12 mouse cellular contexts compared by ENCODE assay signal in the genomic region with DNA sequence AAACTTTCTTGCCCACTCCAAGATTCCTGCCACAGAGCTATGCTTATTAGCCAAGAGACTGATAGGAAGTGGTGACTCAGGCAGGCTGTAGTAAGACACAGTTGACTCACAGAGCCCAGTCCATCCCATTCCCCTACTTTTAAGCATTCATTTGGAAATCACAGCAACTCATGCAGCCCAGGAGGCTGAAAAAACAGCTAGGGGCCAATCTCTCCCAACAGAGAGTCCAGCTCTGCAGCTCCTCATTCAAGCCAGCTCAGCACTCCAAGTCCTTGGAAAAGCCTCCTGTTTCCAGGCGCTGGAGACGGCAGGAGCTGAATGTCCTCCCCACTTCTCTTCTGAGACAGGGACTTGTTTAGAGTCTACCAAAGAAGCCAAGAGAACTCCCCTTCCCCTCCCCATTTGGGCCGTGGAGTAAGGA. TPM values are rescaled to one million over a fixed set of nuclear protein-coding genes. Genes with fewer than 3 reads are reported as not detected.
A peak's percentile ranks its signal among the peaks of the same experiment; 100 is the strongest.
DNase-seq lines count a peak whose midpoint lies in the region; ATAC-seq lines count a peak whose summit lies in the region.
"Had no signal": no experiment of that assay in that cellular context is flagged by ENCODE, and none has a peak within 500 bp of the region (broad histone marks: within the 10 kb centered on the region; RNA-seq: fewer than 3 reads in every experiment).

No protein-coding gene starts in this region.

- ATAC-seq in lung, embryonic 15.5 days (ENCODE audit: borderline replicate concordance, extremely low read depth, low FRiP score, low TSS enrichment), result no peak
- no peak for ATAC-seq in intestine, embryonic 16.5 days
- ATAC-seq in stomach, embryonic 14.5 days (ENCODE audit: insufficient number of reproducible peaks, insufficient read depth, low FRiP score, low read depth), result no peak
- no peak for ATAC-seq in erythroid progenitor cell, adult 5-6 weeks (replicated peaks; ENCODE audit: low FRiP score, poor library complexity, severe bottlenecking)

- H3K9me3 ChIP-seq in lung, embryonic 15.5 days, result no peaks in the 10 kb centered on the region
- no peaks in the 10 kb centered on the region for H3K9me3 ChIP-seq in intestine, embryonic 16.5 days (ENCODE audit: control insufficient read depth, low read length)
- no peaks in the 10 kb centered on the region for H3K9me3 ChIP-seq in stomach, embryonic 14.5 days (ENCODE audit: control insufficient read depth, low read depth, low read length)
- H3K9me3 ChIP-seq: hindbrain, embryonic 13.5 days had no signal

- peaks cover 89% of the 10 kb centered on the region for H3K4me1 ChIP-seq in lung, embryonic 15.5 days
- peaks cover 45% of the 10 kb centered on the region for H3K4me1 ChIP-seq in intestine, embryonic 16.5 days (ENCODE audit: control insufficient read depth, insufficient read depth, low read length)
- peaks cover 62% of the 10 kb centered on the region for H3K4me1 ChIP-seq in stomach, embryonic 14.5 days (ENCODE audit: control insufficient read depth, insufficient read depth, low read length)

- H3K4me3 ChIP-seq in lung, embryonic 15.5 days, result no peak overlapping the region
- H3K4me3 ChIP-seq in intestine, embryonic 16.5 days (ENCODE audit: low read length), result peak overlapping the region; percentile 30
- H3K4me3 ChIP-seq in stomach, embryonic 14.5 days (ENCODE audit: low read depth, low read length), result no peak overlapping the region
- H3K4me3 ChIP-seq: hindbrain, embryonic 13.5 days had no signal

- intact Hi-C loops in gastrocnemius, postnatal 36 days (cut with DNase I), result no loop called here

- H3K27ac ChIP-seq in lung, embryonic 15.5 days, result no peak overlapping the region; the same call in 1 of the 2 replicates
- H3K27ac ChIP-seq in intestine, embryonic 16.5 days (ENCODE audit: low read length), result peak overlapping the region; percentile 95
- H3K27ac ChIP-seq in stomach, embryonic 14.5 days (ENCODE audit: low read length), result peak overlapping the region; percentile 3; the same call in 1 of the 2 replicates
- H3K27ac ChIP-seq: hindbrain, embryonic 13.5 days had no signal

- peak; percentile 43 for DNase-seq in gastrocnemius, postnatal 25 days
- DNase-seq in gastrocnemius, postnatal 36 days, result no peak
- DNase-seq in lung, postnatal 36 days, result no peak
- no peak for DNase-seq in cerebellum, adult 8-10 months

- H3K9ac ChIP-seq in lung, embryonic 15.5 days, result no peak overlapping the region
- peak overlapping the region; percentile 39 for H3K9ac ChIP-seq in intestine, embryonic 16.5 days (ENCODE audit: low read depth, low read length)
- no peak overlapping the region for H3K9ac ChIP-seq in stomach, embryonic 14.5 days (replicated peaks; ENCODE audit: low read depth, low read length)
- H3K9ac ChIP-seq: hindbrain, embryonic 13.5 days had no signal

- 37% methylated on average over 3 of the region's 3 CpGs for WGBS in lung, embryonic 15.5 days
- 45% methylated on average over 3 of the region's 3 CpGs for WGBS in intestine, embryonic 16.5 days
- 50% methylated on average over 3 of the region's 3 CpGs for WGBS in stomach, embryonic 14.5 days

- H3K4me2 ChIP-seq in lung, embryonic 15.5 days, result peak overlapping the region; percentile 84
- peak overlapping the region; percentile 84 for H3K4me2 ChIP-seq in intestine, embryonic 16.5 days (ENCODE audit: low read depth, low read length)
- H3K4me2 ChIP-seq in stomach, embryonic 14.5 days (replicated peaks; ENCODE audit: low read depth, low read length), result no peak overlapping the region; the same call in 1 of the 2 replicates
- H3K4me2 ChIP-seq: hindbrain, embryonic 13.5 days had no signal

- no peaks in the 10 kb centered on the region for H3K36me3 ChIP-seq in lung, embryonic 15.5 days
- no peaks in the 10 kb centered on the region for H3K36me3 ChIP-seq in intestine, embryonic 16.5 days (ENCODE audit: control insufficient read depth, insufficient read depth, low read length)
- H3K36me3 ChIP-seq in stomach, embryonic 14.5 days (ENCODE audit: control insufficient read depth, insufficient read depth, low read length), result no peaks in the 10 kb centered on the region
- H3K36me3 ChIP-seq: hindbrain, embryonic 13.5 days had no signal

- H3K27me3 ChIP-seq in lung, embryonic 15.5 days, result no peaks in the 10 kb centered on the region
- H3K27me3 ChIP-seq in intestine, embryonic 16.5 days (replicated peaks; ENCODE audit: control insufficient read depth, insufficient read depth, low read length), result no peaks in the 10 kb centered on the region
- H3K27me3 ChIP-seq in stomach, embryonic 14.5 days (ENCODE audit: control insufficient read depth, insufficient read depth, low read length), result no peaks in the 10 kb centered on the region

RNA-seq across cellular contexts. Expression of gene Sdc4, which starts 4.7 kb away (rescaled TPM):
- 10 to 100 TPM; 28.0 to 62.1 TPM for total RNA-seq in gastrocnemius, postnatal 25 days (2021)
- 10 to 100 TPM; 36.5 to 50.3 TPM for total RNA-seq in gastrocnemius, postnatal 36 days (2021)
- polyA plus RNA-seq in lung, embryonic 15.5 days (2015; fragmentation: Nextera tagmentation; extraction: Ambion mirVana), result 161 and 178 TPM in 2 replicates
- 130 and 138 TPM in 2 replicates for polyA plus RNA-seq in intestine, embryonic 16.5 days (2015; fragmentation: Nextera tagmentation; extraction: Ambion mirVana)
- 104 and 120 TPM in 2 replicates for polyA plus RNA-seq in stomach, embryonic 14.5 days (2014; fragmentation: Nextera tagmentation; extraction: Ambion mirVana)
- total RNA-seq in erythroid progenitor cell, adult 5-6 weeks (2015; ENCODE audit: low replicate concordance), result 2.5 and 7.2 TPM in 2 replicates
- total RNA-seq in erythroid progenitor cell, adult 5-6 weeks (2017; ENCODE audit: low replicate concordance), result 5.7 and 7.2 TPM in 2 replicates

RNA-seq across cellular contexts. Expression of gene Sys1, which starts 17.8 kb away (rescaled TPM):
- 10 to 100 TPM; 17.2 to 20.2 TPM for total RNA-seq in gastrocnemius, postnatal 25 days (2021)
- 10 to 100 TPM; 17.2 to 20.3 TPM for total RNA-seq in gastrocnemius, postnatal 36 days (2021)
- 65.8 and 69.0 TPM in 2 replicates for polyA plus RNA-seq in lung, embryonic 15.5 days (2015; fragmentation: Nextera tagmentation; extraction: Ambion mirVana)
- 54.0 and 56.4 TPM in 2 replicates for polyA plus RNA-seq in intestine, embryonic 16.5 days (2015; fragmentation: Nextera tagmentation; extraction: Ambion mirVana)
- polyA plus RNA-seq in stomach, embryonic 14.5 days (2014; fragmentation: Nextera tagmentation; extraction: Ambion mirVana), result 65.0 and 67.6 TPM in 2 replicates
- 8.8 and 10.8 TPM in 2 replicates for total RNA-seq in erythroid progenitor cell, adult 5-6 weeks (2015; ENCODE audit: low replicate concordance)
- 3.1 and 5.3 TPM in 2 replicates for total RNA-seq in erythroid progenitor cell, adult 5-6 weeks (2017; ENCODE audit: low replicate concordance)

RNA-seq across cellular contexts. Expression of gene Gm20458, which starts 21.8 kb away (rescaled TPM):
- total RNA-seq in gastrocnemius, postnatal 25 days (2021), result 1 to 10 TPM; 3.2 to 8.9 TPM
- 1 to 10 TPM; 2.5 to 5.3 TPM for total RNA-seq in gastrocnemius, postnatal 36 days (2021)
- 17.1 and 17.6 TPM in 2 replicates for polyA plus RNA-seq in lung, embryonic 15.5 days (2015; fragmentation: Nextera tagmentation; extraction: Ambion mirVana)
- 9.8 and 11.9 TPM in 2 replicates for polyA plus RNA-seq in intestine, embryonic 16.5 days (2015; fragmentation: Nextera tagmentation; extraction: Ambion mirVana)
- 7.0 and 19.1 TPM in 2 replicates for polyA plus RNA-seq in stomach, embryonic 14.5 days (2014; fragmentation: Nextera tagmentation; extraction: Ambion mirVana)
- not detected in 2 replicates for total RNA-seq in erythroid progenitor cell, adult 5-6 weeks (2015; ENCODE audit: low replicate concordance)
- total RNA-seq in erythroid progenitor cell, adult 5-6 weeks (2017; ENCODE audit: low replicate concordance), result not detected in 2 replicates
- total RNA-seq: neutrophil, adult 5-6 weeks had no signal

RNA-seq across cellular contexts. Expression of gene Matn4, which starts 34.1 kb away (rescaled TPM):
- total RNA-seq in gastrocnemius, postnatal 25 days (2021), result 1 to 10 TPM; 1.0 to 2.3 TPM
- total RNA-seq in gastrocnemius, postnatal 36 days (2021), result 1 to 10 TPM; 1.5 to 1.7 TPM
- polyA plus RNA-seq in lung, embryonic 15.5 days (2015; fragmentation: Nextera tagmentation; extraction: Ambion mirVana), result 41.3 and 42.7 TPM in 2 replicates
- polyA plus RNA-seq in intestine, embryonic 16.5 days (2015; fragmentation: Nextera tagmentation; extraction: Ambion mirVana), result 8.3 and 9.0 TPM in 2 replicates
- 1.1 and 2.0 TPM in 2 replicates for polyA plus RNA-seq in stomach, embryonic 14.5 days (2014; fragmentation: Nextera tagmentation; extraction: Ambion mirVana)
- total RNA-seq in erythroid progenitor cell, adult 5-6 weeks (2015; ENCODE audit: low replicate concordance), result not detected in 2 replicates
- not detected in 2 replicates for total RNA-seq in erythroid progenitor cell, adult 5-6 weeks (2017; ENCODE audit: low replicate concordance)
- total RNA-seq: neutrophil, adult 5-6 weeks had no signal
- polyA plus RNA-seq: forebrain, embryonic 11.5 days had no signal

RNA-seq across cellular contexts. Expression of gene Trp53tg5, which starts 34.5 kb away (rescaled TPM):
- not detected for total RNA-seq in gastrocnemius, postnatal 25 days (2021)
- not detected for total RNA-seq in gastrocnemius, postnatal 36 days (2021)
- polyA plus RNA-seq in lung, embryonic 15.5 days (2015; fragmentation: Nextera tagmentation; extraction: Ambion mirVana), result not detected in 2 replicates
- not detected in 2 replicates for polyA plus RNA-seq in intestine, embryonic 16.5 days (2015; fragmentation: Nextera tagmentation; extraction: Ambion mirVana)
- polyA plus RNA-seq in stomach, embryonic 14.5 days (2014; fragmentation: Nextera tagmentation; extraction: Ambion mirVana), result not detected in 2 replicates
- total RNA-seq in erythroid progenitor cell, adult 5-6 weeks (2015; ENCODE audit: low replicate concordance), result not detected in 2 replicates
- total RNA-seq in erythroid progenitor cell, adult 5-6 weeks (2017; ENCODE audit: low replicate concordance), result not detected in 2 replicates
- total RNA-seq: neutrophil, adult 5-6 weeks had no signal
- polyA plus RNA-seq: forebrain, embryonic 11.5 days; limb, embryonic 14.5 days had no signal
